Mouse (Mus musculus) brain, embryonic 18.5 days (tissue): ENCODE data around the gene Styx.
A peak's percentile ranks its signal among the peaks of the same experiment; 100 is the strongest.

Experiments used
- DNase-seq: peaks from one replicate; pipeline ENCODE4 v3.0.0-alpha.2; 2012; ENCODE audit warnings: low read depth, low spot score

Gene Styx

GRCm38 (mm10) chr14:45438931-45439275 is 88.0 kb downstream of the Styx start:
- no peak for DNase-seq

GRCm38 (mm10) chr14:45439387-45439786 is 88.5 kb downstream of the Styx start:
- DNase-seq: no peak

DNA sequence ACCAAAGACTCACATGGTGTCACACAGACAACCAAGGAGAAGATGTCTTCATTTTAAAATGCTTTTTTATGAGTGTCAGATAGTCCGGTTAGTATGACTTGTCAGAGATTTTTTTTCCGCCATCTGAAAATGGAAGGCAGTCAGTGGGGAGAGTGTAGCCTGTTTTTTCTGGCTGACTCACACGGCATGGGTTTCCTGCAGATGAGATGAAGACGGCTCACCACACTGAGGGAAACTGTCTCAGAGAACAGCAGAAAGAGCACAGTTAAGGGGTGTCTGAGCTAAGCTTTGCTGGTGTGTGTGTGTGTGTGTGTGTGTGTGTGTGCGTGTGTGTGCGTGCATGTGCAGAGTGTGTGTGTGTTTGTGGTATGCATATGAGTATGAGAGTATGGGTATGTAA is 90.4 kb downstream of the Styx start:
- DNase-seq: no peak

DNA sequence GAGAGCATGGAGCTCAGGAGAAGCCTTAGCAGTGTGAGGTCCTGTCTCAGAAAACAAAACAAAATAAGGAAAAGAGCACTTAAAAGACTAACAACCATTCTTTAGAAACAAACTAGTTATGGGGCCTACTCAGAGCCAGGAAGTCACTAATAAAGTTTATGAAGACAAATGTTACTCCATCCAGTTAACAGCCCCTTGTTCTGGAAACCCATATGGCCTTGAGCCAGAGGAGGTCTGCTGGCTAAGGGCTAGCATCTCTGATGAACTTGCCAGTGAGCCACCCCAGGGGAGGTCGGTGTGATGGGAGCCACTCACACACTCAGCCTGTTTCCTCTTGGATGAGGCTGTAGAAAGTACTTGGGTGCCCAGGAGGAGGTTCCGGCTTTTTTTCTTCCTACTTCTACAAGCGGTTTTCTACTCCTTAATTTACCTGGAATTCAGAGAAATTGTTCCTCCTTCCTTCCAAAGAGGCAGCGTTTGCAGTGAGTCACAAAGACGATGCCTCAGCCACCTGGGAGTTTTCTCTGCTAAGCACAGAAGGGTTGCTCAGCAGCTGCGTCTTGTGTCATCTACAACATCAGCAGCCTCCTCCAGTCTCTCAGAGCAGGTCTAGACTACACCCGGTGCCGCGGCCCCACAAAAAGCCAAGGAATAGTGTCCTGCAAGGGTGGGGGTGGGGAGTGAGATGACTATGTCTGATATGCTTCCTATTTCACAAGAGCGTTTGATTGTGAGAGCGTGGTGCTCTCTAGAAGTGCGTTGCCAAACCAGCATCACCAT is 92.1 kb downstream of the Styx start:
- DNase-seq: no peak

DNA sequence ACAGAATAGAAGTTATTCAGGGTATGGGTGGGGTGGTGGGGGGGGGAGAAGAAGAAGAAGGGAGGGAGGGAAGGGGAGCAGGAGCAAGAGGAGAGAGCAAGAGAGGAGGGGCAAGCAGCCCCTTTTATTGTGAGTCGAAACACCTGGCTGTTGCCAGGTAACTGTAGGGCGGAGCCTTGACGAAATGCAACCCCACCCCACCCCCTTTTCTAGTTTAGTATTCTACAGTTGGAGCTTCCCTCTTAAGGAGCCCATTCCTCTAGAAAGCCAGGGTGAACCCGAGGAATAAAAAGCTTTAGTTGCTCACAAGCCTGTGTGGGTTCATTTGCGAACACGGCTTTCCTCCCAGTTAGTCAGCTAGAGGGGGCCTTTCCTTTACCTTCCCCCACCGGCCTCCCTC is 94.0 kb downstream of the Styx start:
- no peak for DNase-seq

DNA sequence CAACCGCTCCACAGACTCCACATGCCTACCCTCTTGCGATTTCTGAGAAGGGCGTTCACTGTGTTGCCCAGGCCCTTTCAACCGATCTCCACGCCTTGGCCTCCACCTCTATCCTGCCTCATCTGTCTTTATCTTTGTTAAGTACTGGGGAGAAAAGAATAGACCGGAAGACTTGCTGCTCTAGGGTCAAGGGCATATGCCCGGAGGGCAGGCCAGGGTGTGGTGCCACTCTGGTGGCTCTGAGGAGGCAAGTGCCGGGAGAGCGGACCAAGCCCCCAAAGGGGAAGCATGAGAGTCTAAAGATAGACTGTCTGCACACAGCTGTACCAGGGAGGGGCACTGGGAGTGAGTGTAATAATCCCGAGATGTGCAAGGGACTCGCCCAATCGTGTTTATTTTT is 94.6 kb downstream of the Styx start:
- no peak for DNase-seq

DNA sequence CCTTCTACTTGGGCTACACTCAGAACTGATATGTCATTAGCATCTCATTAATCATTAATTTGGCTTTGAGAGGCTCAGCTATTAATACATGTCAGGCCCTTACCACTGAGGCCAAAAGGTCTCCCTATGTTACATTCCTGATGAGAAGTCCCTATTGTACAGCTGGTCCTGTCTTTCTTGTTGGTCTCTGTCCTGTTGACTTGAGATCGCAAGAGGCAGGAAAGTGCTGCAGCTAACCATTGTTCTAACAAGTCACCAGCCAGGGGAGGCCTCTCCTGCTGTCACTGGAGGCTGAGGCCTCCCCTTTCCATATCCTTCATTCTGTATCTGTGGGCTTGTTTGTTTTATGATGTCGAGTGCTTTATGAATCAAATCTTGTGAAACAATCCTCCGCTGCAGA is 95.9 kb downstream of the Styx start:
- DNase-seq: no peak

DNA sequence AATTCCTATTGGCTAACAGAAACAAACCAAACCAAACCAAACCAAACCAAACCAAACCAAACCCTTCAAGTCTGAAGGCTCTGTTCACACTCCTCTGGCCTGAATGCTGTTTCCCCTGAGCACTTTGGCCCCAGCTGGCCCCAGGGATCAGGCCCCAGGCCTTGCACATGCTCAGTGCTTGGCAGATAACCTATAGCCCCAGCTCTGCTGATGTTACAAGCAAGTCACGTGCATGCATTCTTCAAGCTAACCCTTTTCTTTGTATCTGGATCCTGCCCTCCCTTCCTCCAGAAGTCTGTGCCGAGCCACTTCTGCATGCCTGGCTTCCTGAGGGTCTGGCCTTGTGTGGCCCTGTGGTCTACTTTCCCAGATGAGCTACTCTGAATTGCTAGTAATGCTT is 100.2 kb downstream of the Styx start:
- no peak for DNase-seq

- no peak for DNase-seq
Observed at GRCm38 (mm10) chr14:45452148-45452547, 101.3 kb downstream of the Styx start.

DNA sequence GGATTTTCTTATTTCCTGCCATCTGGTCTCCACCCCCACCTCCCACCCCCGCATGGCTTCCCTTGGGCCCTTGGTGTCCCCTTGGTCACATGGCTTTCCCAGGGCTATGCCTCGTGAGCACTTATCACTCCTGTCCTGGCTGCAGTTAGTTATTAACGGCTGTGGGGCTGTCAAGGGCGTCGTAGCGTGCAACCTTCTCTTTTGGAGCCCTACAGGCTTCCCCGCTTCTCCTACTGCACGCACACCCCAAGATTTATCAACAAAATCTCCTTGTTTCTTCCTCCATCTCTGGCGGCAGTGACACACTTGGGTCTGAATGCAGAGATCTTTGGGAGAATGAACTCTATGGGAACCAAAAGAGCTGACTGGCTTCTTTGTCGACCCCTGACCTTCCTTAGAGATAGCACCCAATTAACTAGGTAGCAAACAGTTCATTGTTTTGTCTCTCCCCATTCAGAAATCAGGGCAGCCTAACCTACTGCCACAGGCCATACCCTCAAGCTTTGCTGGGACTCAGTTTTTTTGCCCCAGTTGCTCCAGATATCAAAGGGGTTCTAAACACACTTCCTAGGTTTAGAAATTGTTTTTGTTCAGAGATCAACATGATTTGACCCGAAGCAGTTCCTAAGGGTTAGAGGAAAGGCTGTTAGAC is 102.1 kb downstream of the Styx start:
- DNase-seq: no peak

DNA sequence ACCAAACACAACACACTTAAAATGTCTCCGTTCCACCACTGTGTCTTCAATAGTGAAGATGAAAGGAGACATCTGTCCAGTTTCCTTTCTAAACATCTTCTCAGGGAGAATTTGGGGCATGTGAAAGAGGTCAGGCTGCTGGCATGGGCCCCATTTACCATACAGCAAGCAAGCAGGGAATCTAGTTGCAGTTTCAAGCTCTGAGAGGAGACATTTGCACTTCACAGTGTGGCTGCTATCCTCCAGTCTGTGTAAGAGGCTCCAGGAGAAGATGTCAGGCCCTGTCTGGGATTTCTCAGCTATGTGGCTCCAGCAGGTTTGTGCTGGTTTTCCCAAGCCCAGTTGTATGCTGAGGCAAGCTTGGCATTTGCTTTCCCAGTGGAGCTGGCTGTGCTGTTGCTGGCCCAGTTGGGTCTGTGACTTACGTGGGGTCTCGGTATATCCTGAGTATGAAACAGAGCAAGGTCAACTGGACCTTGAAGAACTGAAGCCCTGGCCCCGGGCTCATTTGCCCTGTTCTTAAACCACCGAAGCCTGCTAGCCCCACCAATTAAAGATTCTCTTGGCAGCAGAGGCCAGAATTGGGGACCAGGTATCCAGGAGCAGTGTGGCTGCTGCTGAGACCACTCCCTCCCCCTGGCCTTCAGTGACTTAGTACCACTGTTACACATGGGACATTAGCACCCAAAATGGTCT is 102.8 kb downstream of the Styx start:
- no peak for DNase-seq

GRCm38 (mm10) chr14:45455651-45456501 is 105.0 kb downstream of the Styx start:
- DNase-seq: no peak

- no peak for DNase-seq
Observed at GRCm38 (mm10) chr14:45456502-45456846, 105.6 kb downstream of the Styx start.

DNA sequence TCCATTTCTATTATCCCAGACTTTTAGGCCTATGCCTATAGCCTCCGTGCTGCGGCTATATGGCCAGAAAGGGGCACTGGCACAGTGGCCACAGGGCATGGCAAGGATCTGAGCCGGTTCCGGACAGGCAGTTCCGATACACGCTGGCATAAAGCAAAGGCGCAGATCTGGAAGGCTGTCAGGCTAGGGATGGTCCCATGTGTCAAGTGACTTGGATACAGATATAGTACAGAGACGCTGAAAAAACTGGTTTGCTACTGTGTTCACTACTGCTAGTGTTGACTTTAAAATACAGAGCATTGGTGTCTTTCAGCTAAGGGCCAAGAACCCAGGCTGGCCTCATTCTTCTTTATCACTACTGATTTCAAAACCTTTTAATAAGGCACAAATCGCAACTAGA is 106.1 kb downstream of the Styx start:
- no peak for DNase-seq

DNA sequence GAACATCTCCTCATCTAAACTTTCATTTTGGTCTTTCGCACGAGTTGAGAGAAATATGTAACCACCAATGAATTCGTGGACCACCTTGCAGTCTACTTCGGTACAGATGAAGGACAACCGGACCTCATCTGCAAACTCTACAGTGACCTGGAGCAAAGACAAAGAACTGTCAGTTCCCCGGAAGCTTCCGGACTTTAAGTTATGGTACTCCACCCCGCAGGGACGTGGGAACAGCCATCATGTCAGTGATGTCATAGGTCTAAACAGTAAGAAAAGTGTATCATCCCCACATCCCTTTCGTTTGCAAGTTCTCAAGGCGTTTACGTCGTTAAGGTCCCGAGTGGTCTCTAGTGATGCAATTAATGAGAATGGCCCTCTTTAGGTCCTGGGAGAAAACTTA is 109.0 kb downstream of the Styx start:
- no peak for DNase-seq

GRCm38 (mm10) chr14:45460491-45460890 is 109.6 kb downstream of the Styx start:
- no peak for DNase-seq

- no peak for DNase-seq
Observed at GRCm38 (mm10) chr14:45461945-45462344, 111.1 kb downstream of the Styx start.

GRCm38 (mm10) chr14:45462374-45462773 is 111.5 kb downstream of the Styx start:
- DNase-seq: peak; percentile 36

- DNase-seq: no peak
Observed at GRCm38 (mm10) chr14:45462875-45463475, 112.1 kb downstream of the Styx start.

DNA sequence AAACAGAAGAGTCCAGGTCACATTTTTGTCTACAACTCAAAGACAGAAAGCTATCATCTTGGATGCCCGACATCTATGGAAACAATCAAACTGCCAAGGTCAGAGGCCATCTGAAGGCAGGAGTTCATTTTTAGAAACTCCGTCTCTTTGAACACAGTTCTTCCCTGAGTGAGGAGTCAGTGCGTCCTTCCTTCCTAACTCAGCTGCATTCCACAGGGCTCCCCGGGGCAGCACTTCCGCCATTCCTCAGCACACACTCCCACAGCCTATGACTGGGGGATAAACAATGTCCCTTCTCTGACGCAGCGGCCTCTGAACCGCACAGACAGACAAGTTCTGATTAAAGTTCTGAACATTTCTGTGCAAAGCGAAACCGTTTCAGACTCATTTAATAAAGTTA is 112.7 kb downstream of the Styx start:
- DNase-seq: no peak
